Mouse (Mus musculus): ENCODE measurements around the gene Tmem190.
"Not testable (repeated sequence)": the region's sequence is repeated elsewhere in the genome, so short reads cannot be mapped to it uniquely, and the experiment has no call there.

The Tmem190 gene

GRCm38 (mm10) chr7:4820925-4821324 lies 38.2 kb downstream of the Tmem190 start:
- not testable (repeated sequence) for H3K27me3 ChIP-seq (ENCODE audit: control insufficient read depth, insufficient read depth, low read length, poor library complexity, severe bottlenecking); DNase-seq (ENCODE audit: low read depth, low spot score); H3K36me3 ChIP-seq (ENCODE audit: control insufficient read depth, insufficient read depth, low read length, poor library complexity, severe bottlenecking)

- no peak for DNase-seq (ENCODE audit: low read depth, low spot score)
- H3K27me3 ChIP-seq (ENCODE audit: control insufficient read depth, insufficient read depth, low read length, poor library complexity, severe bottlenecking) = no peaks in the 10 kb centered on the region
- no peaks in the 10 kb centered on the region for H3K36me3 ChIP-seq (ENCODE audit: control insufficient read depth, insufficient read depth, low read length, poor library complexity, severe bottlenecking)
Measured at GRCm38 (mm10) chr7:4821690-4822089, 39.0 kb downstream of the Tmem190 start.

GRCm38 (mm10) chr7:4822162-4822907 lies 39.6 kb downstream of the Tmem190 start:
- no peak for DNase-seq (ENCODE audit: low read depth, low spot score)
- Histone ChIP-seq H3K36me3 (ENCODE audit: control insufficient read depth, insufficient read depth, low read length, poor library complexity, severe bottlenecking) (no peaks in the 10 kb centered on the region), H3K27me3 (ENCODE audit: control insufficient read depth, insufficient read depth, low read length, poor library complexity, severe bottlenecking) (no peaks in the 10 kb centered on the region)

- no peaks in the 10 kb centered on the region for H3K36me3 ChIP-seq (ENCODE audit: control insufficient read depth, insufficient read depth, low read length, poor library complexity, severe bottlenecking)
- no peaks in the 10 kb centered on the region for H3K27me3 ChIP-seq (ENCODE audit: control insufficient read depth, insufficient read depth, low read length, poor library complexity, severe bottlenecking)
- DNase-seq (ENCODE audit: low read depth, low spot score) = no peak
Measured at GRCm38 (mm10) chr7:4825365-4825764, 42.6 kb downstream of the Tmem190 start.

- Histone ChIP-seq H3K27me3 (ENCODE audit: control insufficient read depth, insufficient read depth, low read length, poor library complexity, severe bottlenecking) (no peaks in the 10 kb centered on the region), H3K36me3 (ENCODE audit: control insufficient read depth, insufficient read depth, low read length, poor library complexity, severe bottlenecking) (no peaks in the 10 kb centered on the region)
- no peak for DNase-seq (ENCODE audit: low read depth, low spot score)
Measured at GRCm38 (mm10) chr7:4830476-4830875, 47.7 kb downstream of the Tmem190 start.

Data from splenic B cell, adult 2 months (primary cell).